ENCODE assay signal across 19 mouse cellular contexts in genomic region chr6:88850034-88850433, GRCm38 (mm10). TPM values are rescaled to one million over a fixed set of nuclear protein-coding genes. Genes with fewer than 3 reads are reported as not detected.
DNase-seq lines count a peak whose midpoint lies in the region; ATAC-seq and TF ChIP-seq lines count a peak whose summit lies in the region.
"Had no signal": no experiment of that assay in that cellular context is flagged by ENCODE, and none has a peak within 500 bp of the region (broad histone marks: within the 10 kb centered on the region; RNA-seq: fewer than 3 reads in every experiment).

No protein-coding gene starts in this region.

- peak; percentile 51 for ATAC-seq in cerebellum, adult (ENCODE audit: insufficient number of reproducible peaks, low FRiP score, low TSS enrichment)

- 86% methylated on average over 7 of the region's 7 CpGs for WGBS in heart, embryonic 10.5 days

- TF ChIP-seq CTCF in left cerebral cortex, adult 2 months (IDR thresholded peaks at IDR 0.05) = peak; percentile 9

- H3K4me3 ChIP-seq in heart, embryonic 10.5 days = no peak overlapping the region
- no peak overlapping the region for H3K4me3 ChIP-seq in left cerebral cortex, adult 2 months
- H3K4me3 ChIP-seq: embryonic facial prominence, embryonic 12.5 days; limb, embryonic 12.5 days; liver, embryonic 12.5 days; midbrain, embryonic 12.5 days had no signal

- H3K27ac ChIP-seq in heart, embryonic 10.5 days = no peak overlapping the region
- no peak overlapping the region for H3K27ac ChIP-seq in left cerebral cortex, adult 2 months
- H3K27ac ChIP-seq: embryonic facial prominence, embryonic 12.5 days; hindbrain, embryonic 14.5 days; limb, embryonic 12.5 days; liver, embryonic 12.5 days; midbrain, embryonic 12.5 days had no signal

- H3K4me1 ChIP-seq in heart, embryonic 10.5 days = peaks cover 6% of the 10 kb centered on the region
- H3K4me1 ChIP-seq: embryonic facial prominence, embryonic 12.5 days; limb, embryonic 12.5 days; midbrain, embryonic 12.5 days had no signal

- H3K27me3 ChIP-seq in heart, embryonic 10.5 days (ENCODE audit: insufficient read depth, poor library complexity, severe bottlenecking) = no peaks in the 10 kb centered on the region
- H3K27me3 ChIP-seq: embryonic facial prominence, embryonic 12.5 days; limb, embryonic 12.5 days; midbrain, embryonic 12.5 days had no signal

- H3K36me3 ChIP-seq in heart, embryonic 10.5 days = 0 out of 2 replicates have a peak, but pooled peaks cover 2% of the 10 kb centered on the region
- H3K36me3 ChIP-seq: liver, embryonic 12.5 days had no signal

- intact Hi-C loops in left cerebral cortex, adult 2 months (cut with DNase I) = no loop called here
- intact Hi-C loops in left cerebral cortex, postnatal 14 days (cut with DNase I) = no loop called here

- no peaks in the 10 kb centered on the region for H3K9me3 ChIP-seq in heart, embryonic 10.5 days
- H3K9me3 ChIP-seq: embryonic facial prominence, embryonic 12.5 days; liver, embryonic 12.5 days; midbrain, embryonic 12.5 days had no signal

- DNase-seq in cerebellum, adult 8-10 months = no peak
- peak; percentile 88 for DNase-seq in heart, adult 11 months
- DNase-seq in heart, embryonic 10.5 days (ENCODE audit: low spot score) = no peak
- DNase-seq in left cerebral cortex, adult 2 months (ENCODE audit: extremely low spot score in 1 of 2, low spot score in 2 of 2) = no peak
- DNase-seq in left cerebral cortex, postnatal 14 days (ENCODE audit: low spot score in 2 of 2) = no peak
- peak; percentile 80 for DNase-seq in skeletal muscle tissue, adult 2 months (ENCODE audit: low read depth, low spot score)
- DNase-seq in thymus, postnatal 14 days = no peak
- DNase-seq: adrenal gland, postnatal 25 days; gastrocnemius, postnatal 10 days; kidney, adult 2 months; kidney, postnatal 10 days; lung, adult 2 months; spleen, adult 18-20 months had no signal

RNA-seq across cellular contexts. Expression of gene Abtb1, which starts 8.2 kb away (rescaled TPM):
- polyA plus RNA-seq in heart, embryonic 10.5 days (2016; fragmentation: Nextera tagmentation; extraction: Ambion mirVana) = 20.9 and 23.5 TPM in 2 replicates
- total RNA-seq in left cerebral cortex, adult 2 months (2021) = 10 to 100 TPM; 39.7 to 40.5 TPM
- 10 to 100 TPM; 32.6 to 34.6 TPM for total RNA-seq in left cerebral cortex, postnatal 14 days (2021)

RNA-seq across cellular contexts. Expression of gene Podxl2, which starts 24.8 kb away (rescaled TPM):
- polyA plus RNA-seq in heart, embryonic 10.5 days (2016; fragmentation: Nextera tagmentation; extraction: Ambion mirVana) = 26.7 and 28.6 TPM in 2 replicates
- 100 to 1,000 TPM; 196 to 201 TPM for total RNA-seq in left cerebral cortex, adult 2 months (2021)
- 100 to 1,000 TPM; 191 to 243 TPM for total RNA-seq in left cerebral cortex, postnatal 14 days (2021)

RNA-seq across cellular contexts. Expression of gene Mcm2, which starts 48.5 kb away (rescaled TPM):
- polyA plus RNA-seq in heart, embryonic 10.5 days (2016; fragmentation: Nextera tagmentation; extraction: Ambion mirVana) = 184 TPM in 2 replicates
- 1 to 10 TPM; 2.1 to 4.5 TPM for total RNA-seq in left cerebral cortex, adult 2 months (2021)
- total RNA-seq in left cerebral cortex, postnatal 14 days (2021) = 1 to 10 TPM; 3.6 to 3.8 TPM

RNA-seq across cellular contexts. Expression of gene Tpra1, which starts 52.0 kb away (rescaled TPM):
- 46.1 and 52.4 TPM in 2 replicates for polyA plus RNA-seq in heart, embryonic 10.5 days (2016; fragmentation: Nextera tagmentation; extraction: Ambion mirVana)
- 10 to 100 TPM; 50.8 to 53.6 TPM for total RNA-seq in left cerebral cortex, adult 2 months (2021)
- 10 to 100 TPM; 39.7 to 45.2 TPM for total RNA-seq in left cerebral cortex, postnatal 14 days (2021)

Comparison
In these comparisons a context has a peak if more than half of its experiments do, and no peak if none do; other contexts are left out.
1. DNase-seq: peak in heart, adult 11 months (single experiment) and skeletal muscle tissue, adult 2 months (single experiment); none in cerebellum, adult 8-10 months (single experiment), heart, embryonic 10.5 days (single experiment), left cerebral cortex, adult 2 months (0 of 2), left cerebral cortex, postnatal 14 days (0 of 2) and thymus, postnatal 14 days (single experiment).